Mouse (Mus musculus) neural tube, embryonic 10.5 days (tissue): ENCODE data around the gene Stxbp1.
A peak's percentile ranks its signal among the peaks of the same experiment; 100 is the strongest.

Experiments
- DNase-seq: peaks from one replicate; pipeline ENCODE4 v3.0.0-alpha.2; 2017; ENCODE audit warnings: low spot score; ENCODE audit errors: extremely low spot score

Stxbp1 gene

DNA sequence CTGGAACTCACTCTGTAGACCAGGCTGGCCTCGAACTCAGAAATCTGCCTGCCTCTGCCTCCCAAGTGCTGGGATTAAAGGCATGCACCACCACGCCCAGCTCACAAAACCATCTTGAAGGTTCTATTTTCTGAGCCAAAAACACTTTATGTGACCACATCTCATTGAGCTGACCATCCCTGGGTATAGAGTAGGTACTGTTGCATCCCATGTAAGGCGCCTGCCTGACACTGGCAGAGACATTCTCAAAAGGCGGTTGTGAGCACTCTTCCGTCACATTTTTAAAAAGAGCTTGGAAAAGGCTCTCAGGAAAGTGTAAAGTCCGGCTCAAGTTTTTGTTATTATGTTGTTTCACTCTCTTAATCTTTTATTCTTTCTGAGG lies 90.4 kb downstream of the Stxbp1 start:
- no peak for DNase-seq

DNA sequence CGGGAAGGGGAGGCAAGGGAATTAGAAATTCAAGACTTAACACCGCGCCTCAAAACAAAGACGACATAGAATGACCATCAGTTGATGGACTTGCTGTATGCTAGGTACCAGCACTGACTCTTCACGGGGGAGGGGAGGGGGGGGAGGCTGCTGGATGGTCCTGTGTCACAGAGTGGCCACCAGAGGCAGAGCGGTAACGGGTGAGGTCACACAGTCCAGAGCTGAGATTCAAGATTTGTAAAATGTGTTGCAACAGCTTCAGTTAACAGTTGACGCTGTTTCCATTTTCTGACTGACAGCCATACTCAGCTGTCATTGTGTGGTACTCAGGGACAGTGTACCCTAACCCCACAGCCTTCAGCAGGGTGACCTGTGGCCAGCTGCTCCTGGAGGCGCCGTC lies 94.9 kb downstream of the Stxbp1 start:
- DNase-seq, result no peak

DNA sequence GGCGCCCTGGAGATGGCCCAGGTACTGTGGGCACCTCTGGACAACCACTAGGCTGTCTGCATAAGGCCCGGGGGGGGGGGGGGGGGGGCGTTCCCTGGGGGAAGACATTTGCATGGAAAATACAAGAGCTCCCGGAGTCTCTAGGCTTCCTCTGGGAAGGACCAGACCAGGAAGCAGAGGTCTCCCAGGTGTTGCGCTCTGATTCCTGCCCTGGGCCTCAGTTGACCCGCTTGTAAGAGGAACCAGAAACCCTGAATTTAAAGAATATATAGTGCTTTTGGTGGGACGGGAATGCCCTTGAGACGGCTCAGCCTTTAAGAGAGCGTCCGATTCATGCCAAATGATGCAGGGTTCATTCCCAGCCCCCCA lies 95.4 kb downstream of the Stxbp1 start:
- no peak for DNase-seq

DNA sequence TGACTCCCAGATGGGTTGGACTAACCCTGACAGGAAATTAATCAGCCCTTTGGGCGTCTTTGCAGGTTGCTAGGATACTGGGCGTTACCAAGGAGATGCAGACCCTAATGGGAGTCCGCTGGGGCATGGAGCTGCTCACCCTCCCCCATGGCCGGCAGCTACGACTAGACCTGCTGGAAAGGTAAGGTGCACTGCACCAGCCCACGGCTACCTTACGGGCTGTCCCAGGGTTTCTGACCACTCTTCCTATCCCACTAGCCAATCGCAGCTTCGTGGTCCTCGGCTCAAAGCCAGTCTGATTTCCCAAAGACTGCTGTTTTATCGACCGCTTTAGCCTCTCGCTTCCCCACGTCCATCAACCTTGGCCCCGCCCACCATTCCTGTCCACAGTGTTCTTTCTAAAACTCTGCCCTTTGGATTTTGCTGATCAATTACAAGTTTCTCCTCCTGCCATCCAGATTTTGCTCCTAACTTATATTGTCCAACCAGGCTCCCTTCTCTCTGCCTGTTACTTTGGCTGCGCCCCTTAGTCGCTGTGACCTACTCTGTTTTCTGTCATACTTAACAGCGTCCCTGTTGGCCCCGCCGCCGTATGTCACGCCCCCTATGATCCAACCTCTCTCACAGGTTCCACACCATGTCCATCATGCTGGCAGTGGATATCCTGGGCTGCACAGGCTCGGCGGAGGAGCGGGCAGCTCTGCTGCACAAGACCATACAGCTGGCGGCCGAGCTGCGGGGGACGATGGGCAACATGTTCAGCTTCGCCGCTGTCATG lies 96.0 kb downstream of the Stxbp1 start:
- DNase-seq, result peak; percentile 86

DNA sequence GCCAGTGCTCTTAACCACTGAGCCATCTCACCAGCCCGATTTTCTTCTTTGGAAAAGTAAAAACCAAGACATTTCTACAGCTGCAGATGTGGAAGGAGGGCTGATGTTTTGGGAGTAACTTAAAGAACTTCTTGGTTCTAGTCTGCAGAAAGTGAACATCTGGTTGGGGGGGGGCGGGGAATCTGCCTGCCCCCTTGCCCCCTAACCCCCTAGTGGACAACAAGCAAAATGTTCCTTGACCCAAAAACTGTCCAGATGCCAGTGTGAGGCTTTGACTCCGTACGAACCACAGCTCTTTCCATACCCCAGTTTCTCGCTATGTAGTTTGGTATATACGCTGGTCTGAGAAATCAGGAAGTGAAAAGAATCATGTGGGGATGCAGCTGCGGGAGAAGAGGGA lies 96.8 kb downstream of the Stxbp1 start:
- no peak for DNase-seq

GRCm38 (mm10) chr2:32749082-32749481 lies 98.0 kb downstream of the Stxbp1 start:
- DNase-seq, result no peak

DNA sequence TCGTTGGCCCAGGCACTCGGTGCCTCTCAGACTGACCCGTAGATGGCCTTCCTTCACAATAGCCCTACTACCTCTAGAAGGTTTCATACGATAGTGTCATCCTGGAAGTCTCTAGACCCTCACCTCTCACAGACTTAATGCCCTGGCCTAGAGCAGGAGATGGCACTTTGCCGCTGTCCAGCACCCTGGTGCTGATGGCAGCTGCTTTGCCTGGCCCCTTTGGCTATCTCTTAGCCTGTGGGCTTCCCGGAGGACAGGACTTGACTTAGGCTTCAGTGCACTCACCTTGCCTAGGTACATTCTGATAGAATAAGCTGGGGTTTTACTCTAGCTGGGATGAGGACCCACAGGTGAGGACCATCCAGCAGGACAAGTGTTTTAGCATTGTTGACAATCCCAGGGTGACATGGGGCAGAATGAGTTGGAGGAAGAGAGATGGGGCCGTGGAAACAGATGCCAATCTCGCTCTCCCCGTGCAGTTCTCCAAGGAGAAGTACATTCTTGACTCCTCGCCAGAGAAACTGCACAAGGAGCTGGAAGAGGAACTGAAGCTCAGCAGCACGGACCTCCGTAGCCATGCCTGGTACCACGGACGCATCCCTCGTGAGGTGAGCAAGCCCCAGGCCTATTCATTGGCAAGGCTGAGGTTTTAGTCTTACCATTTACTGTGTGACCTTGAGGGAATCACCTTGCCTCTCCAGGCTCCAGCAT lies 102.6 kb downstream of the Stxbp1 start:
- no peak for DNase-seq

GRCm38 (mm10) chr2:32742173-32742531 lies 104.9 kb downstream of the Stxbp1 start:
- peak; percentile 79 for DNase-seq

DNA sequence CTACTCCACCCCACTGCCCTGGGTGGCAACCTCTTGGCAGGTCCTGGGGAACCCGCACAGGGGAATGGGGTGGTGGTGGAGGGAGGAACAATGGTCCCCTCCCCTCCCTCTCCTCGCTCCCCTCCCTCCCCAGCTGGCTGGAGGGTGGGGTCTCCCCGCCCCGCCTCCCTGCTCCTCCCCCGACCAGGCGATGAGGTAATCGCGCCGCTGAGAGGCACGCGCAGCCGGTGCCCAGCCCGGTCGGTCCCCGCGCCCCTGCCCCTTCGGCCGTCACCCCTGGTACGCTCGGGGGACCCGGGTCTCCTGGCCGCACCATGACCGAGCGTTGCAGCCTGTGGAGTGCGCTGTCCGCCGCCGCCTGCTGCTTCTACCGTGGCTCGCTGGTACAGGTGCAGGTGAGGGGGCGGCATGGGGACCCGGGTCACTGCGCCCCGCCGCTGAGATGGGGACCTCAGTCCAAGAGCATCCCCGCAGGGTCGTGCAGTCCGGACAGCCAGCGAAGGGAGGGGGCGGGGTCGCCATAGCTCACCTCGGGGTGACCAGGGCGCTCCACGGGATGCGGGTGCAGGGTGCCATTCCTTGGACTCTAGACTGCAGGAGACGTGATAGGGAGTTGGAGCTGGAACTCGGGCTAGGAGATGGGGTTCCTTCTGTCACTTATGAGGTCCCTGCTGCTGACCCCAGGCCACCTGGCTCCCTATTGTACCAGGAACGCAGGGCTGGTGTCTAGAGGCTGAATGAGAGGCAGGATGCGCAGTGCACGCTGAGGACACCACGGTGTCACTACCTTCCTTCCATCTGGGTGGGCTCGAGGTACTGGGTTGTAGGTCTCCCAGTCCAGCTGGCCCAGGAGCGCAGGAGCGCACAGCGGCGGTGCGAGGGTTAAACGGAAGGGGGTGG lies 105.5 kb downstream of the Stxbp1 start:
- peak; percentile 70 for DNase-seq

GRCm38 (mm10) chr2:32740916-32741272 lies 106.2 kb downstream of the Stxbp1 start, which contains the start of gene 6330409D20Rik:
Gene 6330409D20Rik (minus strand): TSS chr2:32741016.
- no peak for DNase-seq

GRCm38 (mm10) chr2:32739311-32739710 lies 107.7 kb downstream of the Stxbp1 start:
- DNase-seq, result no peak
